Mouse (Mus musculus) embryonic fibroblast, embryonic 13.5 days (primary cell): Measurements from ENCODE around the gene Phldb1.

Source experiments
- CTCF ChIP-seq: IDR thresholded peaks from 2 replicates; pipeline ENCODE4 v1.5.1; 2011; ENCODE audit warnings: mild to moderate bottlenecking, control low read depth, low read length, moderate library complexity, borderline replicate concordance; ENCODE audit not compliant: insufficient read depth
- POLR2A ChIP-seq: IDR thresholded peaks from 2 replicates; pipeline ENCODE4 v1.6.1; 2011; ENCODE audit warnings: low read depth, mild to moderate bottlenecking, control low read depth, low read length, moderate library complexity

GRCm38 (mm10) chr9:44709600-44709999 is 25.4 kb downstream of the Phldb1 start:
- TF ChIP-seq POLR2A (no peak), CTCF (peak; percentile 56; the same call in 1 of the 2 replicates)
